Mouse (Mus musculus) limb, embryonic 13.5 days (tissue): ENCODE results near the gene Ckmt2. TPM values are rescaled to one million over a fixed set of nuclear protein-coding genes. Genes with fewer than 3 reads are reported as not detected.

ENCODE experiments used
- ATAC-seq: fragments of 200-750 bp; cut with Nextera tagmentation; 2 replicates; pipeline ENCODE4 v1.8.0; 2017; ENCODE audit warnings: low read depth, moderate number of reproducible peaks, moderate TSS enrichment; ENCODE audit not compliant: low FRiP score
- H3K27ac ChIP-seq: fragments of 300-500 bp; sonication (generic); 2 replicates; pipeline ENCODE4 v1.5.1; 2015; ENCODE audit warnings: inconsistent platforms, mild to moderate bottlenecking, moderate library complexity
- H3K27me3 ChIP-seq: fragments of 300-500 bp; sonication (generic); 2 replicates; pipeline ENCODE4 v1.6.1; 2015; ENCODE audit warnings: mild to moderate bottlenecking, inconsistent platforms
- H3K36me3 ChIP-seq: fragments of 300-500 bp; sonication (generic); 2 replicates; pipeline ENCODE4 v1.6.1; 2015; ENCODE audit warnings: inconsistent platforms, mild to moderate bottlenecking, moderate library complexity
- H3K4me1 ChIP-seq: fragments of 300-500 bp; sonication (generic); 2 replicates; pipeline ENCODE4 v1.6.1; 2015; ENCODE audit warnings: inconsistent platforms
- H3K4me2 ChIP-seq: fragments of 300-500 bp; sonication (generic); replicated peaks from 2 replicates; pipeline ENCODE4 v1.6.1; 2015; ENCODE audit warnings: inconsistent platforms, mild to moderate bottlenecking, moderate library complexity
- H3K4me3 ChIP-seq: fragments of 300-500 bp; sonication (generic); 2 replicates; pipeline ENCODE4 v1.5.1; 2015; ENCODE audit warnings: moderate library complexity, mild to moderate bottlenecking, inconsistent platforms
- H3K9ac ChIP-seq: fragments of 300-500 bp; sonication (generic); 2 replicates; pipeline ENCODE4 v1.6.1; 2015; ENCODE audit warnings: mild to moderate bottlenecking, inconsistent platforms
- H3K9me3 ChIP-seq: fragments of 300-500 bp; sonication (generic); 2 replicates; pipeline ENCODE4 v1.6.1; 2016; ENCODE audit warnings: inconsistent platforms
- WGBS: fragments of 180-500 bp; shearing (Covaris S2); methylation state at CpG from one replicate; pipeline ENCODE4 v1.1.7; 2015; 5-methylcytosine and 5-hydroxymethylcytosine counted together
- polyA plus RNA-seq: library from polyadenylated mRNA; unstranded; fragments of >200 nt; fragmentation: Nextera tagmentation; extraction: Ambion mirVana; gene quantifications from 2 replicates; pipeline ENCODE4 v1.2.1, GENCODE M21; 2015

Ckmt2 gene
- polyA plus RNA-seq: not detected in 2 replicates

GRCm38 (mm10) chr13:91876741-91877349 is at the start of gene Ckmt2:
TSS of gene Ckmt2 (minus strand) at chr13:91876885.
- Histone ChIP-seq H3K9me3 (no peaks in the 10 kb centered on the region), H3K4me2 (no peak within 1 kb of the TSS), H3K27me3 (no peaks in the 10 kb centered on the region), H3K36me3 (no peaks in the 10 kb centered on the region), H3K27ac (no peak within 1 kb of the TSS), H3K9ac (no peak within 1 kb of the TSS), H3K4me3 (no peak within 1 kb of the TSS), H3K4me1 (peaks cover 9% of the 10 kb centered on the region)
- no peak for ATAC-seq
- 72% methylated on average over 5 of the region's 5 CpGs for WGBS

- ATAC-seq: no peak
- Histone ChIP-seq H3K27ac (no peak overlapping the region), H3K27me3 (no peaks in the 10 kb centered on the region; the same call in 1 of the 2 replicates), H3K9me3 (no peaks in the 10 kb centered on the region), H3K4me3 (no peak overlapping the region), H3K4me2 (no peak overlapping the region), H3K4me1 (peaks cover 10% of the 10 kb centered on the region), H3K9ac (no peak overlapping the region), H3K36me3 (no peaks in the 10 kb centered on the region)
- WGBS: 56% methylated on average over 3 of the region's 3 CpGs
Measured at GRCm38 (mm10) chr13:91921010-91921409, 44.3 kb upstream of the Ckmt2 start.

DNA sequence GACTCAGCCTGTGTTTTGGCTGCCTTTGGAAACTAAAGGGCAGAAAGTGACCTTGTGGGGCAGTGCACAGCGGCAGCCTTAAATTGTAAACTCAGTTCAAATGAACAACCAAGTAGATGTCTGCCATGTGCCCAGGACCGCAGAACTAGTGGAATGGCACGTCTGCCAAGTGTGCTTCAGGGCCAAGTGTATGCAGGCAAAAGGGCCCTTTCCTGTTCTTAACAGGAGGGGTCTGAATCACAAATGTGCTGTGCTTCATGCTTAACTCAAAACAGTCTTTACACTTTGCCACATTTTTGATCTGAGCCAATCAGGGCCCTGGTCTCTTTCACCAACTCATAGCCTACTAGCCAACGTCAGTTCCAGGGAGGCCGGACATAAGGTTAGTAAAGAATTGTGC is 42.1 kb upstream of the Ckmt2 start:
- Histone ChIP-seq H3K4me3 (no peak overlapping the region), H3K9me3 (no peaks in the 10 kb centered on the region), H3K36me3 (no peaks in the 10 kb centered on the region), H3K27ac (no peak overlapping the region), H3K4me1 (peaks cover 19% of the 10 kb centered on the region), H3K27me3 (no peaks in the 10 kb centered on the region; the same call in 1 of the 2 replicates), H3K4me2 (no peak overlapping the region), H3K9ac (no peak overlapping the region)
- no peak for ATAC-seq
- 58% methylated on average over 5 of the region's 5 CpGs for WGBS

- H3K4me3 ChIP-seq: no peak overlapping the region
- no peaks in the 10 kb centered on the region; the same call in 1 of the 2 replicates for H3K27me3 ChIP-seq
- peaks cover 19% of the 10 kb centered on the region for H3K4me1 ChIP-seq
- ATAC-seq: no peak
- H3K36me3 ChIP-seq: no peaks in the 10 kb centered on the region
- H3K4me2 ChIP-seq: no peak overlapping the region
- H3K27ac ChIP-seq: no peak overlapping the region
- 87% methylated on average over 2 of the region's 2 CpGs for WGBS
- H3K9me3 ChIP-seq: no peaks in the 10 kb centered on the region
- H3K9ac ChIP-seq: no peak overlapping the region
Measured at GRCm38 (mm10) chr13:91917835-91918234, 41.1 kb upstream of the Ckmt2 start.

DNA sequence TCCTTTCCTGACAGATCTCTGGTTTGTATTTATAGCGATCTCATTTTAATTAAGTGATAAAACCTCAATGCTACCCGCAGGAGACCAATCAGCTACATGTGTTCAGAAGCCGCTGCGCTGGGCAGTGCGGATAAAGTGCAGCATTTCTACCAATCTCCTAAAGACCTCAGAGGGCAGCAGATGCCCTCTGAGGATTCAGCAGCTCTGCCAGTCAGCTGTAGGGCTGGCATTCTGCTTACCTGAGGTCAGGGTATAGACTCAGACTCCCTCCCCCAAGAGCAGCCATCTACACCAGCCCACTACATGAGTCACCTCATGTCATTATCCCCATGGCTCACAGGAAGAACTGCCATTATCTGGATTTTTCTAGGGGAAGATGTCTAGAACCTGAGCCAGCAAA is 39.6 kb upstream of the Ckmt2 start:
- Histone ChIP-seq H3K27me3 (no peaks in the 10 kb centered on the region; the same call in 1 of the 2 replicates), H3K4me1 (peaks cover 19% of the 10 kb centered on the region), H3K36me3 (no peaks in the 10 kb centered on the region), H3K4me3 (0 out of 2 replicates have a peak overlapping the region, but pooled peaks have one; percentile 8), H3K9ac (no peak overlapping the region), H3K27ac (no peak overlapping the region), H3K4me2 (peak overlapping the region; percentile 51), H3K9me3 (no peaks in the 10 kb centered on the region)
- peak; percentile 30; the same call in 1 of the 2 replicates for ATAC-seq
- WGBS: 45% methylated on average over 5 of the region's 5 CpGs

- Histone ChIP-seq H3K4me2 (peak overlapping the region; percentile 51), H3K9me3 (no peaks in the 10 kb centered on the region), H3K4me1 (peaks cover 19% of the 10 kb centered on the region), H3K27me3 (no peaks in the 10 kb centered on the region; the same call in 1 of the 2 replicates), H3K36me3 (no peaks in the 10 kb centered on the region), H3K9ac (no peak overlapping the region), H3K27ac (no peak overlapping the region), H3K4me3 (0 out of 2 replicates have a peak overlapping the region, but pooled peaks have one; percentile 8)
- peak; percentile 58; the same call in 1 of the 2 replicates for ATAC-seq
- 74% methylated on average over 6 of the region's 6 CpGs for WGBS
Measured at GRCm38 (mm10) chr13:91915582-91916239, 39.0 kb upstream of the Ckmt2 start.

DNA sequence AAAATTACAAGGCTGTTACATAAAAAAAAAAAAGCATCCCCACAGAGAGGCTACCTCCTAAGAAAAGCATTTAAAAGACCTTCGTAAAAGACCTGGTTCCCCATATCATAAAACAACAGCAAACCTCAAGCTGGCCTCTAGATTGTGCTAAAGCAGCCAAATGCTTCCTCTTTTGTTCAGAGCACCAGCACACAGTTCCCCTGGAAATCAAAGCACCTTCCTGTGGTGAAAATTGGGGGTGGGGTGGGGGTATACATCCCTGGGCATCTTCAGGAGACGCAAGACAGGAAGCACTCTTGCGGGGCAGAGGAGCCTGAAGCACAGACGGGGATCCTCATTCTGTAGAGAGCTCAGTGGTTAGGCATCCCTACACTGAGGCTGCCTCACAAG is 38.5 kb upstream of the Ckmt2 start:
- ATAC-seq: 0 out of 2 replicates have a peak, but pooled peaks have one; percentile 19
- 39% methylated on average over 4 of the region's 4 CpGs for WGBS
- H3K9me3 ChIP-seq: no peaks in the 10 kb centered on the region

DNA sequence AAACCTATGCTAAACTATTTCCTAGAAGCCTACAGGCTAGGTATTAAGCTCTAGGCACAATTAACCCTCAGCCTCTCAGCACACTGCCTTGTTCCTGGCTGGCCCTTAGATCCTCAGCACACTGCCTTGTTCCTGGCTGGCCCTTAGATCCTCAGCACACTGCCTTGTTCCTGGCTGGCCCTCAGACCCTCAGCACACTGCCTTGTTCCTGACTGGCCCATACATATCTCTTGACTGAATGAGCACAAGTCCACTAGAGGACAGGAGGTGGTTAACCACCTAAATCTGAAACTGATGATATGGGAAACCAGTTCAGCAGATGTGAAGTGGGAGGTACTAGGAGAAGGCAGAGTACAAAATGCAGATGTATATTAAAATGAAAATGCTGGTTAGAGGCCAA is 35.0 kb upstream of the Ckmt2 start:
- ATAC-seq: no peak
- Histone ChIP-seq H3K9ac (no peak overlapping the region), H3K36me3 (no peaks in the 10 kb centered on the region), H3K9me3 (no peaks in the 10 kb centered on the region), H3K27me3 (no peaks in the 10 kb centered on the region), H3K27ac (no peak overlapping the region), H3K4me2 (no peak overlapping the region), H3K4me3 (no peak overlapping the region), H3K4me1 (peaks cover 16% of the 10 kb centered on the region)

More for the DNA sequence above, 38.5 kb upstream of the Ckmt2 start:
- Histone ChIP-seq H3K9ac (no peak overlapping the region), H3K36me3 (no peaks in the 10 kb centered on the region), H3K27me3 (no peaks in the 10 kb centered on the region; the same call in 1 of the 2 replicates), H3K4me1 (peaks cover 19% of the 10 kb centered on the region), H3K4me3 (no peak overlapping the region), H3K27ac (no peak overlapping the region), H3K4me2 (no peak overlapping the region)

- Histone ChIP-seq H3K9ac (no peak overlapping the region), H3K9me3 (no peaks in the 10 kb centered on the region), H3K4me3 (no peak overlapping the region), H3K27me3 (no peaks in the 10 kb centered on the region), H3K27ac (no peak overlapping the region), H3K4me1 (peaks cover 11% of the 10 kb centered on the region), H3K4me2 (no peak overlapping the region), H3K36me3 (no peaks in the 10 kb centered on the region)
- no peak for ATAC-seq
Measured at GRCm38 (mm10) chr13:91911211-91911610, 34.5 kb upstream of the Ckmt2 start.

GRCm38 (mm10) chr13:91908202-91908980 is 31.7 kb upstream of the Ckmt2 start:
- Histone ChIP-seq H3K27ac (no peak overlapping the region), H3K4me2 (no peak overlapping the region), H3K4me3 (no peak overlapping the region), H3K27me3 (no peaks in the 10 kb centered on the region), H3K36me3 (no peaks in the 10 kb centered on the region), H3K9me3 (no peaks in the 10 kb centered on the region), H3K4me1 (no peaks in the 10 kb centered on the region), H3K9ac (no peak overlapping the region)
- peak; percentile 69; the same call in 1 of the 2 replicates for ATAC-seq
- WGBS: 38% methylated on average over 10 of the region's 10 CpGs

DNA sequence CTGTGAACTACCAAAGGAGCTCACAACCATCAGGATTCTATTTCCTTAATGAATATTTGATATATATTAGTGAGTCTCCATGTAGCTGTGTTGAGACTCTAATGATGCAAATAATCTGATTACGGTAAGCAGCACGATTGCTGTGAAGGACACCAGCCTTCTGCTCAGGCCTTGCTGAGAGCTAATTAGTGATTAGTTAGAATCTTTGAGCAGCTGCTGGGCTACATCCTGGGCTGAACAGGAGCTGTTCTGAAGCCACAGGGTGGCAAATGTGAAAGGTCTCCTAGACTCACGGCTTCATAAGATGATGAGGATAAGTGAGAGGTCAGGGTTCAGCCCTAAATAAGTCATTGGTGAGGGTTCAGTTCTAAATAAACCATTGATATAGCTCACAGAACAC is 29.7 kb upstream of the Ckmt2 start:
- Histone ChIP-seq H3K36me3 (no peaks in the 10 kb centered on the region), H3K9ac (no peak overlapping the region), H3K4me1 (no peaks in the 10 kb centered on the region), H3K27ac (no peak overlapping the region), H3K9me3 (no peaks in the 10 kb centered on the region), H3K4me2 (no peak overlapping the region), H3K27me3 (no peaks in the 10 kb centered on the region), H3K4me3 (no peak overlapping the region)
- no peak for ATAC-seq
- WGBS: 51% methylated on average over 3 of the region's 3 CpGs

GRCm38 (mm10) chr13:91896476-91896875 is 19.8 kb upstream of the Ckmt2 start:
- no peaks in the 10 kb centered on the region for H3K36me3 ChIP-seq
- H3K9me3 ChIP-seq: no peaks in the 10 kb centered on the region
- H3K4me1 ChIP-seq: no peaks in the 10 kb centered on the region
- ATAC-seq: no peak
- WGBS: 56% methylated on average over 1 of the region's 1 CpGs
- H3K4me3 ChIP-seq: no peak overlapping the region
- H3K27me3 ChIP-seq: no peaks in the 10 kb centered on the region
- H3K4me2 ChIP-seq: no peak overlapping the region
- no peak overlapping the region for H3K9ac ChIP-seq
- H3K27ac ChIP-seq: no peak overlapping the region
